Mouse (Mus musculus) cerebellum, adult 2 months (tissue): ENCODE results near the gene Top3b.

Source experiments
- CTCF ChIP-seq: fragments of 200-500 bp; IDR thresholded peaks from 2 replicates; pipeline ENCODE4 v1.5.1; 2011; ENCODE audit warnings: low read depth, mild to moderate bottlenecking, control low read depth, low read length, moderate library complexity, borderline replicate concordance; ENCODE audit not compliant: insufficient read depth
- POLR2A ChIP-seq: fragments of 200-500 bp; IDR thresholded peaks from 2 replicates; pipeline ENCODE4 v1.6.1; 2011; ENCODE audit warnings: low read length, control low read depth, borderline replicate concordance; ENCODE audit not compliant: insufficient read depth

GRCm38 (mm10) chr16:16941078-16941477 lies 70.5 kb downstream of the Top3b start:
- TF ChIP-seq CTCF (no peak), POLR2A (no peak)
